Mouse (Mus musculus): ENCODE measurements around the gene Syncrip. TPM values are rescaled to one million over a fixed set of nuclear protein-coding genes. Genes with fewer than 3 reads are reported as not detected.

Gene Syncrip
- polyA plus RNA-seq, 2 experiments: 24.3 to 47.0 TPM

DNA sequence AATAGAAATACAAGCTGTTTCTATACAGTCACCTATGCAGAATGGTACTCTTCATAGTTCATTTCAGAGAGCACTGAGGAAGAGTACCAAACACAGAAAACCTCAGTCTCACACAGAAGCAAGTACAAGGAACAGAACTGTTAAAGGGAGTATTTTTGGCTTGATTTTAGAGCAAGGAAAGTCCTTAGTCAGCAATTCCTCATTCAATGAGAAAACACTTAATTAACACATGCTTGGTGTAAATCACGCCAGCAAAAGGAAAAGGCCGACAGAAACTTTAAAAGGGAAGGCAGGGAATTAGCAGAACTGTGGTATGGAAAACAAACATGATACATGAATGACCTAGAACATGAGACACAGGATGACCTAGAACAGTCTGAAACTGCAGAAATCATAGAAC, 72.4 kb downstream of the Syncrip start:
- H3K4me1 ChIP-seq (replicated peaks; ENCODE audit: control insufficient read depth in 2 of 2, insufficient read depth in 2 of 2, low read length in 1 of 2): no peaks in the 10 kb centered on the region
- H3K36me3 ChIP-seq (replicated peaks; ENCODE audit: control insufficient read depth, insufficient read depth, low read depth): no peaks in the 10 kb centered on the region; the same call in 1 of the 2 replicates
- no peaks in the 10 kb centered on the region for H3K9me3 ChIP-seq (ENCODE audit: control insufficient read depth, low read length)
- TF ChIP-seq EP300 (IDR thresholded peaks at IDR 0.05; ENCODE audit: low read depth) (no peak), CTCF (IDR thresholded peaks at IDR 0.05; ENCODE audit: low read depth) (no peak)
- 85% methylated on average over 2 of the region's 2 CpGs for WGBS (ENCODE audit: insufficient replicate concordance)
- H3K4me3 ChIP-seq (ENCODE audit: insufficient read depth in 1 of 2, low read depth in 2 of 2, low read length in 2 of 2): no peak overlapping the region
- ATAC-seq (ENCODE audit: insufficient read depth) (no peak), DNase-seq (ENCODE audit: low read depth in 3 of 3, low spot score in 3 of 3) (no peak)
- H3K9ac ChIP-seq (replicated peaks): no peak overlapping the region
- H3K27me3 ChIP-seq (ENCODE audit: control insufficient read depth, insufficient read depth, low read length): no peaks in the 10 kb centered on the region
- H3K4me2 ChIP-seq (ENCODE audit: low read depth): no peak overlapping the region
- H3K27ac ChIP-seq: no peak overlapping the region

DNA sequence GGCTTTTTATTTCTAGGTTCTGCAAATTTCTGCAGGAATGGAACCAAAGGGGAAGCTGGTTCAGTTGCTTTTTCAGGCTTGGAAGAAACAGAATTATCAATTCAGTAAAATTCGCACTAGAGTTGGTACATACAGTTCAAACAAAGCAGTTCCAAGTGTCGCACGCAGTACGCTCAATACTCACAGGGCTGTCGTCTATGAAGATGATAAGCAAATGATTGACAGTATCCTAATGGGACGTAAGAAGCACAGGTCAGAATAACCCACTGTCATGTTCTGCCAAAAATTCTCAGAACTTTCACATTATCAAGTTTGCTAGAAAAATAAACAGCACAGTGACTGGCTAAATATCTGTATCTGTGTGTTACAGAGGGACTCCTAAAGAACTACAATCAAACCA, 77.9 kb downstream of the Syncrip start:
- H3K36me3 ChIP-seq (replicated peaks; ENCODE audit: control insufficient read depth, insufficient read depth, low read depth): peaks cover 2% of the 10 kb centered on the region
- no peaks in the 10 kb centered on the region for H3K27me3 ChIP-seq (ENCODE audit: control insufficient read depth, insufficient read depth, low read length)
- peaks cover 0 to 4% of the 10 kb centered on the region in 2 experiments; a peak in 1 of 4 replicates for H3K4me1 ChIP-seq (replicated peaks; ENCODE audit: control insufficient read depth in 2 of 2, insufficient read depth in 2 of 2, low read length in 1 of 2)
- WGBS (ENCODE audit: insufficient replicate concordance): 50% methylated on average over 6 of the region's 6 CpGs
- H3K9ac ChIP-seq (replicated peaks): no peak overlapping the region
- peak; percentile 62; the same call in 1 of the 2 replicates for ATAC-seq (ENCODE audit: insufficient read depth)
- DNase-seq (ENCODE audit: low read depth in 3 of 3, low spot score in 3 of 3): no peak
- H3K27ac ChIP-seq: no peak overlapping the region
- no peak overlapping the region for H3K4me3 ChIP-seq (ENCODE audit: insufficient read depth in 1 of 2, low read depth in 2 of 2, low read length in 2 of 2)
- H3K9me3 ChIP-seq (ENCODE audit: control insufficient read depth, low read length): no peaks in the 10 kb centered on the region
- peak overlapping the region; percentile 9 for H3K4me2 ChIP-seq (ENCODE audit: low read depth)
- TF ChIP-seq EP300 (IDR thresholded peaks at IDR 0.05; ENCODE audit: low read depth) (no peak), CTCF (IDR thresholded peaks at IDR 0.05; ENCODE audit: low read depth) (no peak)

GRCm38 (mm10) chr9:88404088-88404487, 78.3 kb downstream of the Syncrip start:
- H3K9ac ChIP-seq (replicated peaks): no peak overlapping the region
- H3K27ac ChIP-seq: no peak overlapping the region
- no peaks in the 10 kb centered on the region for H3K9me3 ChIP-seq (ENCODE audit: control insufficient read depth, low read length)
- TF ChIP-seq EP300 (IDR thresholded peaks at IDR 0.05; ENCODE audit: low read depth): no peak; the same call in 1 of the 2 replicates
- H3K4me1 ChIP-seq (replicated peaks; ENCODE audit: control insufficient read depth in 2 of 2, insufficient read depth in 2 of 2, low read length in 1 of 2): peaks cover 0 to 4% of the 10 kb centered on the region in 2 experiments; a peak in 1 of 4 replicates
- H3K4me2 ChIP-seq (ENCODE audit: low read depth): peak overlapping the region; percentile 9
- no peak overlapping the region for H3K4me3 ChIP-seq (ENCODE audit: insufficient read depth in 1 of 2, low read depth in 2 of 2, low read length in 2 of 2)
- H3K27me3 ChIP-seq (ENCODE audit: control insufficient read depth, insufficient read depth, low read length): no peaks in the 10 kb centered on the region
- peaks cover 2% of the 10 kb centered on the region; the same call in 1 of the 2 replicates for H3K36me3 ChIP-seq (replicated peaks; ENCODE audit: control insufficient read depth, insufficient read depth, low read depth)
- ATAC-seq (ENCODE audit: insufficient read depth) (peak; percentile 86), DNase-seq (ENCODE audit: low read depth in 3 of 3, low spot score in 3 of 3) (peak; percentile 56 to 62 (median 56))
- 23% methylated on average over 10 of the region's 10 CpGs for WGBS (ENCODE audit: insufficient replicate concordance)

DNA sequence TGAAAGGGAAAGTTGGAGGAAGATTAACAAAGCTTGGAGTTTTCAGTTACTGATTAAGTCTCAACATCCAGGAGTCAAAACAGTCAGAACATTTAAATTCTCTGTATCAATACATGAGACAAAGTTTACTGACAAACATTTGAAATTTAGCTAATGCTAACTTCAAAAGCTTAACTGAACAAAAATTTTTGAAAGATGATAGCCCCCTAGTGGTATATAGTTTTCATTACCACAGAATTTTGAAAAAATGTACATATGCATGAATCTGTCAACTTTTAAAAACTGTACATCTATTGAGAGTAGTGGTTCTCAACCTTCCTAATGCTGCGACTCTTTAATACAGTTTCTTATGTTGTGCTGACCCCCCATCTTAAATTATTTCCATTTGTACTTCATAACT, 83.9 kb downstream of the Syncrip start:
- no peak for ATAC-seq (ENCODE audit: insufficient read depth)
- no peaks in the 10 kb centered on the region for H3K4me1 ChIP-seq (replicated peaks; ENCODE audit: control insufficient read depth in 2 of 2, insufficient read depth in 2 of 2, low read length in 1 of 2)
- H3K4me2 ChIP-seq (ENCODE audit: low read depth): no peak overlapping the region
- H3K36me3 ChIP-seq (replicated peaks; ENCODE audit: control insufficient read depth, insufficient read depth, low read depth): peaks cover 2% of the 10 kb centered on the region; the same call in 1 of the 2 replicates
- H3K9ac ChIP-seq (replicated peaks): no peak overlapping the region
- no peaks in the 10 kb centered on the region for H3K27me3 ChIP-seq (ENCODE audit: control insufficient read depth, insufficient read depth, low read length)
- no peaks in the 10 kb centered on the region for H3K9me3 ChIP-seq (ENCODE audit: control insufficient read depth, low read length)
- TF ChIP-seq CTCF (IDR thresholded peaks at IDR 0.05; ENCODE audit: low read depth) (peak; percentile 7; the same call in 1 of the 2 replicates), EP300 (IDR thresholded peaks at IDR 0.05; ENCODE audit: low read depth) (no peak)
- WGBS (ENCODE audit: insufficient replicate concordance): 41% methylated on average over 1 of the region's 1 CpGs
- no peak overlapping the region for H3K4me3 ChIP-seq (ENCODE audit: insufficient read depth in 1 of 2, low read depth in 2 of 2, low read length in 2 of 2)
- DNase-seq (ENCODE audit: low read depth in 3 of 3, low spot score in 3 of 3): no peak
- no peak overlapping the region for H3K27ac ChIP-seq

Other genes with a start within 250 kb of the Syncrip start
- gene Nt5e, start 155.4 kb downstream of the Syncrip start, polyA plus RNA-seq (2012; rRNA removed): 3.6 and 4.9 TPM in 2 replicates
- gene Nt5e, start 155.4 kb downstream of the Syncrip start, polyA plus RNA-seq (2014; fragmentation: Nextera tagmentation; extraction: Ambion mirVana): 8.2 and 8.7 TPM in 2 replicates
- 4.8 and 8.6 TPM in 2 replicates for gene Snx14, start 43.6 kb downstream of the Syncrip start, polyA plus RNA-seq (2012; rRNA removed)
- 9.9 and 10.1 TPM in 2 replicates for gene Snx14, start 43.6 kb downstream of the Syncrip start, polyA plus RNA-seq (2014; fragmentation: Nextera tagmentation; extraction: Ambion mirVana)
- 0.06 and 0.57 TPM in 2 replicates for gene Gm20537, start 26.0 kb downstream of the Syncrip start, polyA plus RNA-seq (2012; rRNA removed)
- 0.20 TPM in 1 of 2 replicates, not detected in the other for gene Gm20537, start 26.0 kb downstream of the Syncrip start, polyA plus RNA-seq (2014; fragmentation: Nextera tagmentation; extraction: Ambion mirVana)
- gene Zfp949, start 65.4 kb upstream of the Syncrip start, polyA plus RNA-seq (2012; rRNA removed): 2.3 and 3.8 TPM in 2 replicates
- gene Zfp949, start 65.4 kb upstream of the Syncrip start, polyA plus RNA-seq (2014; fragmentation: Nextera tagmentation; extraction: Ambion mirVana): 5.8 and 6.0 TPM in 2 replicates
- 0.02 and 0.08 TPM in 2 replicates for gene Trim43a, start 98.3 kb upstream of the Syncrip start, polyA plus RNA-seq (2012; rRNA removed)
- gene Trim43a, start 98.3 kb upstream of the Syncrip start, polyA plus RNA-seq (2014; fragmentation: Nextera tagmentation; extraction: Ambion mirVana): not detected in 2 replicates
- gene Mthfsl, start 237.7 kb upstream of the Syncrip start, polyA plus RNA-seq (2012; rRNA removed): 10.5 and 16.5 TPM in 2 replicates
- 20.0 and 22.1 TPM in 2 replicates for gene Mthfsl, start 237.7 kb upstream of the Syncrip start, polyA plus RNA-seq (2014; fragmentation: Nextera tagmentation; extraction: Ambion mirVana)
- 0.16 and 0.17 TPM in 2 replicates for gene Bcl2a1d, start 249.3 kb upstream of the Syncrip start, polyA plus RNA-seq (2012; rRNA removed)
- 0.30 and 0.50 TPM in 2 replicates for gene Bcl2a1d, start 249.3 kb upstream of the Syncrip start, polyA plus RNA-seq (2014; fragmentation: Nextera tagmentation; extraction: Ambion mirVana)

Measured in liver, embryonic 14.5 days (tissue).